Mouse (Mus musculus): ENCODE measurements around the gene Chrm4. TPM values are rescaled to one million over a fixed set of nuclear protein-coding genes. Genes with fewer than 3 reads are reported as not detected.

Chrm4 gene
- polyA plus RNA-seq, 1 experiment from 2014 or later = 0.31 TPM

- Histone ChIP-seq H3K9me3 (no peaks in the 10 kb centered on the region), H3K36me3 (replicated peaks) (no peaks in the 10 kb centered on the region), H3K9ac (peak within 1 kb of the TSS; percentile 47), H3K4me3 (replicated peaks) (peak within 1 kb of the TSS; percentile 42), H3K4me1 (peaks cover 69% of the 10 kb centered on the region), H3K27me3 (peaks cover 71% of the 10 kb centered on the region), H3K27ac (no peak within 1 kb of the TSS), H3K4me2 (peak within 1 kb of the TSS; percentile 63)
- ATAC-seq (ENCODE audit: low FRiP score) = peak; percentile 57
- 1% methylated on average over 71 of the region's 79 CpGs for WGBS
Measured at GRCm38 (mm10) chr2:91975581-91976541, 48.8 kb downstream of the Chrm4 start, which contains the start of gene Dgkz. Gene Dgkz (minus strand): TSS chr2:91975864.

- 82% methylated on average over 4 of the region's 4 CpGs for WGBS
- H3K27ac ChIP-seq = peak overlapping the region; percentile 53; the same call in 1 of the 2 replicates
- no peaks in the 10 kb centered on the region for H3K36me3 ChIP-seq (replicated peaks)
- ATAC-seq (ENCODE audit: low FRiP score) = no peak
- H3K4me1 ChIP-seq = peaks cover 53% of the 10 kb centered on the region
- peaks cover 54% of the 10 kb centered on the region for H3K27me3 ChIP-seq
- no peak overlapping the region for H3K9ac ChIP-seq
- H3K9me3 ChIP-seq = no peaks in the 10 kb centered on the region
- no peak overlapping the region for H3K4me2 ChIP-seq
- H3K4me3 ChIP-seq (replicated peaks) = no peak overlapping the region
Measured at GRCm38 (mm10) chr2:91977960-91978359, 50.9 kb downstream of the Chrm4 start.

Small RNA genes lying within 50 kb of the gene (microRNA-seq; reads per million reads assigned to microRNA genes)
- gene Mir6999 = not detected

Other genes starting within 250 kb of the Chrm4 start
- 29.3 and 32.1 TPM in 2 replicates for gene Atg13, start 216.7 kb upstream of the Chrm4 start, polyA plus RNA-seq (2016; fragmentation: Nextera tagmentation; extraction: Ambion mirVana)
- 17.0 and 18.7 TPM in 2 replicates for gene Harbi1, start 216.4 kb upstream of the Chrm4 start, polyA plus RNA-seq (2016; fragmentation: Nextera tagmentation; extraction: Ambion mirVana)
- 22.1 and 24.1 TPM in 2 replicates for gene Ambra1, start 197.1 kb upstream of the Chrm4 start, polyA plus RNA-seq (2016; fragmentation: Nextera tagmentation; extraction: Ambion mirVana)
- 834 and 889 TPM in 2 replicates for gene Mdk, start 5.0 kb downstream of the Chrm4 start, polyA plus RNA-seq (2016; fragmentation: Nextera tagmentation; extraction: Ambion mirVana)
- 0.46 and 0.52 TPM in 2 replicates for gene Gm9821, start 18.5 kb downstream of the Chrm4 start, polyA plus RNA-seq (2016; fragmentation: Nextera tagmentation; extraction: Ambion mirVana)
- gene Dgkz, start 48.6 kb downstream of the Chrm4 start, polyA plus RNA-seq (2016; fragmentation: Nextera tagmentation; extraction: Ambion mirVana) = 24.4 and 28.5 TPM in 2 replicates
- gene Creb3l1, start 97.3 kb downstream of the Chrm4 start, polyA plus RNA-seq (2016; fragmentation: Nextera tagmentation; extraction: Ambion mirVana) = 1.4 and 1.5 TPM in 2 replicates
- 43.7 and 44.1 TPM in 2 replicates for gene Phf21a, start 165.9 kb downstream of the Chrm4 start, polyA plus RNA-seq (2016; fragmentation: Nextera tagmentation; extraction: Ambion mirVana)

Measured in forebrain, embryonic 12.5 days (tissue).